Mouse (Mus musculus) spleen, adult 2 months (tissue): ENCODE measurements at regions not wholly inside any gene's neighbourhood (a gene's known extent, or its start where the extent isn't known, plus 50 kb on each side); places are given as distances from the start of the nearest gene placed in this dataset.

Source experiments
- DNase-seq, 2 experiments: peaks; one replicate each; pipeline versions ENCODE4 v3.0.0 to v3.0.0-alpha.2; 2012 to 2021; ENCODE audit warnings: low spot score in 2 of 2, low read depth in 1 of 2
- H3K27ac ChIP-seq: fragments of 200-500 bp; 2 replicates; pipeline ENCODE4 v1.5.1; 2012; ENCODE audit warnings: low read length, inconsistent platforms; ENCODE audit not compliant: insufficient read depth
- H3K27me3 ChIP-seq: fragments of 200-500 bp; 2 replicates; pipeline ENCODE4 v1.6.1; 2012; ENCODE audit warnings: mild to moderate bottlenecking, moderate library complexity, low read length, inconsistent platforms; ENCODE audit not compliant: control insufficient read depth, insufficient read depth
- H3K36me3 ChIP-seq: fragments of 200-500 bp; 2 replicates; pipeline ENCODE4 v1.6.1; 2012; ENCODE audit warnings: mild to moderate bottlenecking, low read length, inconsistent platforms; ENCODE audit not compliant: control insufficient read depth, insufficient read depth
- H3K4me1 ChIP-seq: fragments of 200-500 bp; 2 replicates; pipeline ENCODE4 v1.6.1; 2011; ENCODE audit warnings: inconsistent platforms; ENCODE audit not compliant: control insufficient read depth, insufficient read depth, insufficient read length
- H3K4me3 ChIP-seq: fragments of 200-500 bp; 2 replicates; pipeline ENCODE4 v1.5.1; 2011; ENCODE audit warnings: mild to moderate bottlenecking, inconsistent platforms; ENCODE audit not compliant: insufficient read depth, insufficient read length; ENCODE audit errors: extremely low read depth
- CTCF ChIP-seq: fragments of 200-500 bp; IDR thresholded peaks from 2 replicates; pipeline ENCODE4 v1.5.1; 2011; ENCODE audit warnings: mild to moderate bottlenecking, inconsistent platforms; ENCODE audit not compliant: insufficient read depth, insufficient read length, insufficient replicate concordance; ENCODE audit errors: extremely low read depth
- POLR2A ChIP-seq: fragments of 200-500 bp; IDR thresholded peaks from 2 replicates; pipeline ENCODE4 v1.6.1; 2011; ENCODE audit warnings: low read depth, low read length, inconsistent platforms
- WGBS: fragments of 180-500 bp; shearing (Covaris S2); methylation state at CpG from one replicate; pipeline ENCODE4 v1.1.7; 2018; 5-methylcytosine and 5-hydroxymethylcytosine counted together

GRCm38 (mm10) chr9:115602772-115603171, 292.6 kb upstream of the Stt3b start:
- Histone ChIP-seq H3K4me1 (peaks cover 2% of the 10 kb centered on the region; the same call in 1 of the 2 replicates), H3K27ac (no peak overlapping the region), H3K36me3 (no peaks in the 10 kb centered on the region), H3K4me3 (no peak overlapping the region), H3K27me3 (no peaks in the 10 kb centered on the region)
- 86% methylated on average over 7 of the region's 7 CpGs for WGBS
- TF ChIP-seq CTCF, result no peak
- no peak for TF ChIP-seq POLR2A
- no peak for DNase-seq

- H3K27ac ChIP-seq, result no peak overlapping the region
- no peaks in the 10 kb centered on the region for H3K27me3 ChIP-seq
- no peak for DNase-seq
- no peak overlapping the region for H3K4me3 ChIP-seq
- WGBS, result 84% methylated on average over 3 of the region's 3 CpGs
- TF ChIP-seq POLR2A (no peak), CTCF (no peak)
- H3K36me3 ChIP-seq, result no peaks in the 10 kb centered on the region
- H3K4me1 ChIP-seq, result peaks cover 14% of the 10 kb centered on the region; the same call in 1 of the 2 replicates
Observed at GRCm38 (mm10) chr9:115604450-115604849, 294.2 kb upstream of the Stt3b start.

- no peaks in the 10 kb centered on the region for H3K36me3 ChIP-seq
- no peak for TF ChIP-seq CTCF
- TF ChIP-seq POLR2A, result no peak
- WGBS, result 95% methylated on average over 14 of the region's 14 CpGs
- no peak overlapping the region for H3K27ac ChIP-seq
- H3K4me1 ChIP-seq, result peaks cover 18% of the 10 kb centered on the region; the same call in 1 of the 2 replicates
- H3K4me3 ChIP-seq, result no peak overlapping the region
- H3K27me3 ChIP-seq, result no peaks in the 10 kb centered on the region
- DNase-seq, result no peak
Observed at GRCm38 (mm10) chr9:115604968-115605682, 294.9 kb upstream of the Stt3b start.

GRCm38 (mm10) chr9:115607961-115608360, 297.7 kb upstream of the Stt3b start:
- 30% methylated on average over 2 of the region's 2 CpGs for WGBS
- no peak overlapping the region for H3K4me3 ChIP-seq
- no peak overlapping the region for H3K27ac ChIP-seq
- TF ChIP-seq POLR2A, result no peak
- no peaks in the 10 kb centered on the region for H3K36me3 ChIP-seq
- H3K4me1 ChIP-seq, result peaks cover 42% of the 10 kb centered on the region
- no peak for DNase-seq
- H3K27me3 ChIP-seq, result no peaks in the 10 kb centered on the region

- 19% methylated on average over 5 of the region's 5 CpGs for WGBS
- no peak overlapping the region for H3K27ac ChIP-seq
Observed at GRCm38 (mm10) chr9:115608377-115608776, 298.2 kb upstream of the Stt3b start.

GRCm38 (mm10) chr9:115609904-115610303, 299.4 kb upstream of the Gadl1 start:
- Histone ChIP-seq H3K4me3 (no peak overlapping the region), H3K27me3 (no peaks in the 10 kb centered on the region), H3K27ac (peak overlapping the region; percentile 14; the same call in 1 of the 2 replicates), H3K36me3 (no peaks in the 10 kb centered on the region), H3K4me1 (peaks cover 46% of the 10 kb centered on the region)
- 16% methylated on average over 5 of the region's 5 CpGs for WGBS
- TF ChIP-seq CTCF (no peak), POLR2A (no peak)
- DNase-seq, result peak in 1 of 2 experiments; percentile 8

More at GRCm38 (mm10) chr9:115608377-115608776, 298.2 kb upstream of the Stt3b start:
- Histone ChIP-seq H3K4me1 (peaks cover 45% of the 10 kb centered on the region), H3K4me3 (no peak overlapping the region), H3K27me3 (no peaks in the 10 kb centered on the region), H3K36me3 (no peaks in the 10 kb centered on the region)
- no peak for DNase-seq
- TF ChIP-seq POLR2A (no peak), CTCF (no peak)

- peak overlapping the region; percentile 79 for H3K27ac ChIP-seq
- H3K4me3 ChIP-seq, result no peak overlapping the region
- 8% methylated on average over 5 of the region's 5 CpGs for WGBS
- H3K4me1 ChIP-seq, result peaks cover 46% of the 10 kb centered on the region
- no peaks in the 10 kb centered on the region for H3K36me3 ChIP-seq
- peak; percentile 38 to 85 for DNase-seq
- TF ChIP-seq CTCF (no peak), POLR2A (no peak)
- H3K27me3 ChIP-seq, result no peaks in the 10 kb centered on the region
Observed at GRCm38 (mm10) chr9:115611713-115612112, 297.5 kb upstream of the Gadl1 start.
